Mouse (Mus musculus) layer of hippocampus, postnatal 10 days (tissue): Measurements from ENCODE around the gene Wapl. TPM values are rescaled to one million over a fixed set of nuclear protein-coding genes. Genes with fewer than 3 reads are reported as not detected.

ENCODE experiments used
- DNase-seq, 2 experiments: peaks; one replicate each; pipeline ENCODE4 v3.0.0; 2021; ENCODE audit warnings: low spot score in 2 of 2
- total RNA-seq, 2 experiments: library from RNA; stranded (reverse); gene quantifications; 2 replicates each; pipeline ENCODE4 v1.2.3; 2021

Gene Wapl
- total RNA-seq, 2 experiments from 2014 or later, result 42.2 to 43.5 TPM

GRCm38 (mm10) chr14:34771601-34772000 is 97.9 kb downstream of the Wapl start:
- DNase-seq, result no peak

- no peak for DNase-seq
These were observed 98.4 kb downstream of the Wapl start for GRCm38 (mm10) chr14:34772132-34772531.

GRCm38 (mm10) chr14:34773681-34774080 is 100.0 kb downstream of the Wapl start:
- DNase-seq, result no peak

- DNase-seq, result no peak
These were observed 100.5 kb downstream of the Wapl start for GRCm38 (mm10) chr14:34774231-34774630.

GRCm38 (mm10) chr14:34776719-34777385 is 103.1 kb downstream of the Wapl start:
- no peak for DNase-seq

GRCm38 (mm10) chr14:34777810-34778209 is 104.1 kb downstream of the Wapl start:
- peak; percentile 43 to 67 for DNase-seq

- no peak for DNase-seq
These were observed 105.0 kb downstream of the Wapl start for GRCm38 (mm10) chr14:34778760-34779159.

- no peak for DNase-seq
These were observed 119.8 kb downstream of the Wapl start for GRCm38 (mm10) chr14:34793406-34794037.

Other genes with a start within 250 kb of the Wapl start
- 10 to 100 TPM; 41.9 to 46.1 TPM for gene Bmpr1a, start 170.6 kb upstream of the Wapl start, total RNA-seq
- gene 9230112D13Rik, start 151.1 kb upstream of the Wapl start, total RNA-seq, result not detected
- 1 to 10 TPM; 1.9 to 2.0 TPM for gene Ldb3, start 85.2 kb upstream of the Wapl start, total RNA-seq
- gene Opn4, start 73.8 kb upstream of the Wapl start, total RNA-seq, result not detected
- 10 to 100 TPM; 48.4 to 51.1 TPM for gene Grid1, start 146.2 kb downstream of the Wapl start, total RNA-seq